Mouse (Mus musculus) brain, embryonic 14.5 days (tissue): Measurements from ENCODE around the gene Serpina3n. TPM values are rescaled to one million over a fixed set of nuclear protein-coding genes. Genes with fewer than 3 reads are reported as not detected.

ENCODE experiments used
- DNase-seq: peaks from one replicate; pipeline ENCODE4 v3.0.0-alpha.2; 2011; ENCODE audit warnings: low read depth
- CTCF ChIP-seq: fragments of 200-500 bp; IDR thresholded peaks from 2 replicates; pipeline ENCODE4 v1.5.1; 2012; ENCODE audit warnings: inconsistent platforms, mild to moderate bottlenecking, moderate library complexity, borderline replicate concordance; ENCODE audit not compliant: insufficient read depth, insufficient read length; ENCODE audit errors: extremely low read depth
- POLR2A ChIP-seq: fragments of 200-500 bp; IDR thresholded peaks from 2 replicates; pipeline ENCODE4 v1.6.1; 2012; ENCODE audit warnings: mild to moderate bottlenecking, inconsistent platforms, borderline replicate concordance; ENCODE audit not compliant: poor library complexity, insufficient read depth, insufficient read length, severe bottlenecking; ENCODE audit errors: extremely low read depth
- polyA plus RNA-seq: library from polyadenylated mRNA; depleted of rRNA; stranded (reverse); fragments of >200 nt; gene quantifications from 2 replicates; pipeline ENCODE4 v1.2.3, GENCODE M21; 2012

Serpina3n gene
- polyA plus RNA-seq, 1 experiment, result 0.72 TPM

DNA sequence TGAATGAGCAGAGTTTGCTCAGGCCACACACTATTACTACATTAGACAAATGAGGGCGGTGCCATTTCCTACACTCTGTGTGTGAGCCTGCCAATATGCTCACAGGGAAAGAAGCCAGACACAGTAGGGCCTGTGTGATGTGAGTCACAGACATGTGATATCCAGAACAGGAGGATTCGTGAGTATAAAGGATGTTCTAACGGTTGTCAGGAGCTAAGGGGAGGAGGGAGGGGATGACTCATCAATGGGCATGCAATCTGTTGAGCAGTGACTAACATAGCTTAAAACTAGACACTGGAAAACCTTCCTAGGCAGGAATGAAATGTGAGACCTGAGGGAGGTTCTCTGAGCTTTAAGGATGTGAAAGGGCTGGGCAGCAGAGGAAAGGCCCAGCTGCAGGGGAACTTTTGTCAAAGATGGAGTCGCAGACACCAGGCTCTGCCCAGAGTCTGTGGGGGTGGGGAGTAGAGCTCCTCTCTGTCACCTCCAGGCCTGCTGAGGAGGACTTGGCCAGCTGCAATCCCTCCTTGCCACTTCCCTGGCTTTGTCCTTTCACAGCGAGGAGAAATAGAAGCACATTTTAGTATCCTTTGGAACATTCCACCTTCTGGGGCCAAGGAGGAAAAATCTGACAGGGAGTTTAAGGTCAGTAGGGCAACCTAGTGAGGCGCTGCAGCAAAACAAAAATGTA is 9.2 kb downstream of the Serpina3n start:
- DNase-seq, result peak; percentile 55
- no peak for TF ChIP-seq POLR2A
- no peak for TF ChIP-seq CTCF

DNA sequence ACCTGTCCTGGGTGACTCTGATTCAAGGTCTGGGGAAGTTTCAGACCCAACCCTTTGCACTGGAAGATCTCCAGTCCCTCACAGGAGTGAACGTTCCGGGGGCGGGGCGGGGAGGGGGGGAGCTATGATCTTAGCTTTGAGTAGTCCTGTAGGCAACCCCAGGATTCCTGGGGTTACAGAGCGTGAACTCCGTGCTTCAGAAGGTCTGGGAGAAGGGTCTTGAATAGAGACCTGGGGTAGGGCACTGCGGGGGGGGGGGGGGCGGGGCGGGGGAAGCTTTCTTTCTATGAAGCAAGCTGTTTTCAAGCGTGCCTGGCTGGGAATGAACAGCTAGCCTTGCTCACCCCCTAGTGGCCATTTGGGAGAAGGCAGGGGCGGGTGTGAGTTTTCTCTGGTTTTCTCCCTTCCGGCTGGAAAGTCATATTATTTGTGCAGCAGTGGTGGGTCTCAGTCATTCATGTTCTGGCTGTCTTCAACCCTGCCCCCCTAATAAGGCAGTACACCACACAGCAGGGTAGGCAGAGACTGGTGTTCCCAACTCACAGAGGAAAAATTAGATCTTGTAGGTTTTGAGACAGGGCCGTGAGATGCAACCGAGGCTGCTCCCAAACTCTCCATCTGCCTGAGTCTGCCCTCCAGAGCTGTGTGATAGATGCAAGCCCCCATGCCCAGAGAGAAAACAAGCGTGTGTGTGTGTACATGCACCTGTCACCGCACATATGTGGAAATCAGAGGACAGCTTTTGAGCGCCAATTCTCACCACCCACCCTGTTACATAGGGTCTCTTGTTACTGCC is 12.0 kb downstream of the Serpina3n start:
- TF ChIP-seq CTCF, result peak; percentile 96
- no peak for TF ChIP-seq POLR2A
- peak; percentile 86 for DNase-seq

GRCm38 (mm10) chr12:104419136-104419462 is 12.6 kb downstream of the Serpina3n start:
- no peak for TF ChIP-seq POLR2A
- TF ChIP-seq CTCF, result peak; percentile 65; the same call in 1 of the 2 replicates
- no peak for DNase-seq

DNA sequence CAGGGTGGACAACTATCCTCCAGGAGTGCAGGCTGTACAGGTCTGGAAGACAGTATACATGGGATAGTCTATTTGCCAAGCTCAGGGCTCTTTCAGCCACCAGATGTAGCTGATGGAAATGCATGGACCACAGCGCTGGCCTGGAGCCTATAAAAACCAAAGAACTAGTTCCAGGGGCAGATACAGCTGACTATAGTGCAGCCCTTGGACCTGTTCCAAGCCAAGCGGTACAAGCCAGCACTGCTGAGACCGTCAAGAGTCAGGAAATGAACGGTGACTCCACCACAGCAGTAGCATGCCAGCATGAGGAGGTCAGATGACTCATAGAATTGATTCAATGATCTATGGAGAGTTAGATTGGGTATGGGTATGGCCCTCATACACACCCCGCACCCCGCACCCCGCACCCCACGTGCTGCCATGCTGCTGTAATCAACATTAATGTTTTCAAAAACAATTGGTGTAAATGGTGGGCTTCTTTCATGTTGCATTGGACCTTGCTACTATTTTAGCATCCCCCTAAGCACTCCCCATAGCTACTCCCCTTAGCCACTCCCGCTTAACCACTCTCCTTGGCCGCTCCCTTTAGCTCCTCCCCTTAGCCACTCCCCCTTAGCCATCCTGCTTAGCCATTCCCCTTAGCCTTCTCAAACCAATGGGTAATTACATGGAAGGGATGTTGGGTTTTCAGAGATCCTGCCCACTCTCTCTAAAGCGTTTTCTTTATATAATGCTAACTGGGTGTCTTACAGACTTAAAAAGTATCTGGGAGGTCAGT is 16.3 kb downstream of the Serpina3n start:
- TF ChIP-seq POLR2A, result no peak
- TF ChIP-seq CTCF, result no peak
- DNase-seq, result peak; percentile 30

GRCm38 (mm10) chr12:104425591-104425990 is 19.1 kb downstream of the Serpina3n start:
- no peak for TF ChIP-seq CTCF
- no peak for TF ChIP-seq POLR2A
- no peak for DNase-seq

GRCm38 (mm10) chr12:104426915-104427314 is 20.4 kb downstream of the Serpina3n start:
- TF ChIP-seq POLR2A, result no peak
- peak; percentile 79 for TF ChIP-seq CTCF
- peak; percentile 79 for DNase-seq

DNA sequence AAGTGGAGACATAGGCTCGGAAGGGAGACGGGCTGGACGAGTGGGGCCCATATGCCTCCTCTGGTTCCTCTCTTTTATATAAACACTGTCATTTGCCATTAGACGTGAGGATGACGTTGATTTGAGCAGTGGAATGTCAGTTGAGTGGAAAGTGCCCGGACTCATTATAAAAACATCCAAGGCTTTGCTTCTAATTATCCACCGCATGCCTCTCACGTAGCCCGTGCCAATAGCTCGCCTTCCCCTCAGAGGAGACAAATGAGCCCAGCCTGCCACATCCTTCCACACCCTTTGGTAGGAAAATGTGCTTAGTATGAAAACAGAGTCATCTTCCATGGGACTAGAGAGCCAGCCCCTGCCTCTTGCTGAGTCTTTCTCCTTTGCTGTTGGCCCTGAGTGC is 24.8 kb downstream of the Serpina3n start:
- peak; percentile 75 for DNase-seq

GRCm38 (mm10) chr12:104433214-104433613 is 26.7 kb downstream of the Serpina3n start:
- DNase-seq, result no peak
- no peak for TF ChIP-seq POLR2A
- TF ChIP-seq CTCF, result no peak

More for the DNA sequence above, 24.8 kb downstream of the Serpina3n start:
- TF ChIP-seq POLR2A (no peak), CTCF (no peak)

DNA sequence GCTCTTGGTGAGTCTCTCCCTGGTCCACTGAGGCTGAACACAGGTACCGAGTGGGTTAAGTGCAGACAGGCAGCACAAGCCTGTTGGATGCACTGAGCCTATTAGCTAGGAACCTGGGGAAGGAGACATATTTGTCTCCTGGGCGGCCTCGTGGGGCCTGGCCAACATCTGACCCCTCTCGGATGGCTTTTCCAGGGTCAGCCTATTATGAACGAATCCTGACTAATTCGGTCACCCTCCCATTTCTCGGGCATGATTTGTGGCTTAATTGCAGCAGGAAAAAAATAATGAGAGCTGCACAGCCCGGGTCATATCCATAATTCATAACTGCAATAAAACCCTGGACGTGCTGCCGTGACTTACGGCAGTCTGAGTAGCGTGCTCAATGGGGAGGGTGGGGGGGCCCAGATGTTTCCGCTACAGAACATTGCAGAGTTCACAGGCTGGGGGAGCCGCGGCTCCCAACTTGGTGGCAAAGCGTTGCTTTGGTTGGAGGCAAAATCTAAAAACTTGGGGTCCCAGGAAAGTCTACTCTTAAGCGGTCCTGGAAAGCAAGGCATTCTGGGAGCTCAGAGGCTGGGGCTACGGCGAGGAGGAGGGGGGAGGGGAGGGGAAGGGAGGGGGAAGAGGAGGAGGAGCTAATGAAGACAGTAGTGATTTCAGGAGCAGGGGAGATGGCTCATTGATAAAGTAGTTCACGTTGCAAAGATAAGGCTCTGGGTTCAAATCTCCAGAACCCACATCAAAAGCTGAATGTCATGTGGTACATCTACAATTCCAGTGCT is 27.6 kb downstream of the Serpina3n start:
- TF ChIP-seq POLR2A (no peak), CTCF (no peak)
- DNase-seq, result peak; percentile 34

DNA sequence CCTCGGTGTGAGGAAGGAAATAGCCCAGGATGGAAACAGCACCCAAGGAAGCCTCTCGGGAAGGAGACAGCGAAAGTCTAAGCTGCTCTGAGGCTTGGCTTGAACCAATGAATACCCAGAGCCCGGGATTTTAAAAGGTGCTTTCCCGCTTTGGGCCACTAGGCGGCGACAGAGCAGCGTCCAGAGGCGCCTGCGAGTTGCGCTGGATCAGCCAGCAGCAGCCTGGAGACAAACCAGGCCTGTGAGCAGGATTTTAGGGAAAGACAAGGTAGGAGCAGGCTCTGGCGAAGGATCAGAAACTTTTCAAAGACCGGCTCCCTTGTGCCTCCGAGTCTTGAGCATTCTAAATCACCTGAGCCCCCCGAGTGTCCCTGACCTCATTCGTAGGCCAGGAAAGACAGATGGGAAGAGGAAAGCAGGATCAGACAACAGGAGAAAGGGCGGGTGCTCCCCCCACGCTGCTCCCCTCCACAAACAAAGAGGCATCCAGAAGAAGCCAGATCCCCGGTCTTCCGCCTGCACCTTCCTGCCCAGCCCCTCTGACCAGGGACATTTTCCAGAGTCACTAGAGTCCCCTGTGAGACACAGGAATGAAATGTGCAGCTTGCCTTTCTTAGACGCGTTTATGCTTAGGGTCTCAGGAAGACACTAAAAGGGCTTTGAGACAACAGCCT is 33.7 kb downstream of the Serpina3n start:
- DNase-seq, result peak; percentile 83
- TF ChIP-seq POLR2A (no peak), CTCF (peak; percentile 98)
